Mouse (Mus musculus): ENCODE results near the gene Zfp986.
"Not testable (repeated sequence)": the region's sequence is repeated elsewhere in the genome, so short reads cannot be mapped to it uniquely, and the experiment has no call there.

Gene Zfp986

GRCm38 (mm10) chr4:145868494-145868893 is at the start of gene Zfp986:
Gene Zfp986, plus strand, starts transcription at chr4:145868794.
- DNase-seq = not testable (repeated sequence)

- not testable (repeated sequence) for DNase-seq
Observed at GRCm38 (mm10) chr4:145819946-145820345, 48.6 kb upstream of the Zfp986 start.

GRCm38 (mm10) chr4:145825606-145826005 is 43.0 kb upstream of the Zfp986 start:
- DNase-seq = not testable (repeated sequence)

- not testable (repeated sequence) for DNase-seq
Observed at GRCm38 (mm10) chr4:145831328-145832062, 37.1 kb upstream of the Zfp986 start.

- not testable (repeated sequence) for DNase-seq
Observed at GRCm38 (mm10) chr4:145836300-145836862, 32.2 kb upstream of the Zfp986 start.

- DNase-seq = peak; percentile 9
Observed at GRCm38 (mm10) chr4:145836863-145837440, 31.6 kb upstream of the Zfp986 start.

- not testable (repeated sequence) for DNase-seq
Observed at GRCm38 (mm10) chr4:145846793-145847192, 21.8 kb upstream of the Zfp986 start.

- not testable (repeated sequence) for DNase-seq
Observed at GRCm38 (mm10) chr4:145848183-145848890, 20.3 kb upstream of the Zfp986 start.

- DNase-seq = not testable (repeated sequence)
Observed at GRCm38 (mm10) chr4:145848891-145849214, 19.7 kb upstream of the Zfp986 start.

- DNase-seq = not testable (repeated sequence)
Observed at GRCm38 (mm10) chr4:145851421-145851820, 17.2 kb upstream of the Zfp986 start.

- not testable (repeated sequence) for DNase-seq
Observed at GRCm38 (mm10) chr4:145863872-145864271, 4.7 kb upstream of the Zfp986 start.
